Mouse (Mus musculus) stomach, postnatal 0 days (tissue): Measurements from ENCODE around the gene Fabp2.

Experiments
- CTCF ChIP-seq: IDR thresholded peaks from 2 replicates; pipeline ENCODE4 v1.5.1; 2016; ENCODE audit warnings: antibody characterized with exemption, low read depth, mild to moderate bottlenecking, moderate library complexity
- EP300 ChIP-seq: optimal IDR thresholded peaks from 2 replicates; pipeline ENCODE3; 2016; ENCODE audit warnings: antibody characterized with exemption

DNA sequence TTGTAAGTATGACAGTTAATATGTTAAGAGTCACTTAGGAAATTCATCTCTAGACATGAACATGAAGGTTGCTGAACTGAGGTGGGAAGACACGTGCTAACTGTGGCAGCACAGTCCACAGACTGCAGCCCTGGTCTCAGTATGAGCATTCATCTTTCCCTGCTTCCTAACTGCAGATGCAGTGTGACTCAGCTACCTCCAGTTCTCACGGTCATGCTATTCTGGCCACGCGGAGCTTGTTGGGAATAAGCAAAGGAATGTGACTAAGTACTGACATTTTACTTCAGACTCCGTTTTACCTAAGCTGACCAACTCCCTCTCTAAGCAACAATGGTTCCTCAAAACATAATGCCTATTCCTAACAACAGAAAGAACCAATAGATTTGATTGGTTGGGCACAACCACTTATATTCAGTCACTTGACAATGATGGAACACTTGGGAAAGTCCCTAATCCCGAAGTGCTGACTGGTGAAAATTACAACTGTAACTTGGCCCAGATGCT is 48.6 kb downstream of the Fabp2 start:
- TF ChIP-seq CTCF, result no peak
- no peak for TF ChIP-seq EP300
